Mouse (Mus musculus) hindlimb bud, embryonic 11.5 days (tissue): ENCODE results near the gene Acsf2.

Source experiments
- DNase-seq: peaks from one replicate; pipeline ENCODE4 v3.0.0-alpha.2; 2012; ENCODE audit warnings: low read depth, low spot score; ENCODE audit errors: extremely low spot score

Gene Acsf2

GRCm38 (mm10) chr11:94548888-94549690 is 52.6 kb downstream of the Acsf2 start, which contains the start of gene Rsad1:
Rsad1 (minus strand) TSS chr11:94549255.
- DNase-seq, result peak; percentile 73

DNA sequence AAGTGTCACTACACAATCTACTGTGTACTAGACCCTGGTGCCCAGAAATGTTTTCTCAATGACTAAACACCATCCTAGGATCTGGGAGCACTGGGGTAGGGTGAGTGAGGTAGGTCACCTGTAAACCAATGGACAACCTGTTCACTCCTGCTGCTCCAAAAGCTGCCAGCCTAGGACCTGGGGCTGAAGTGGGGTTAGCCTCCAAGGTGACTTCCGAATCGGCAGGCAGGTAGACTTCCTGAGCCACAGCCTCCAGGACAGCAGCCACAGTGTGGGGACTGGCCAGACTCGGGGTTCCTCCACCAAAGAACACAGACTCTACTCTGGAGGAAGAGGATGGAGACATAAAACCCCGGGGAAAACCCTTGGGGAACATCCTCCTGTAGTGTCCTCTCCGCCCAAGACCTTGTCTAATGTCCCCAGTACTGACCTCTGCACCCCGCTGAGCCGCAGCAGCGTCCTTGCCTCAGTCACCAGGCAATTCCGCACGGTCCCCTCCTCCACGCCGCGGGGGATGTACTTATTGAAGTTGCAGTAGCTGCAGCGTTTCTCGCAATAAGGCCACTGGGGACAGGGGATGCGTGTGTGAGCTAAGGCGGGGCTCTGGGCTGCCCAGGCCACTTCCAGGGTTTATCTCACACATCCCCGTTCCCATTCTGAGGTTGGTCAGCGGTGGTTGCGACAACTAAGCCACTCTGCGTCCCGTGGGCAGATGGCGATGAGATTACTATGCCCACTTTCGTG is 53.5 kb downstream of the Acsf2 start:
- DNase-seq, result no peak

GRCm38 (mm10) chr11:94547271-94547670 is 54.4 kb downstream of the Acsf2 start:
- no peak for DNase-seq

- no peak for DNase-seq
Measured at GRCm38 (mm10) chr11:94546381-94546780, 55.3 kb downstream of the Acsf2 start.

DNA sequence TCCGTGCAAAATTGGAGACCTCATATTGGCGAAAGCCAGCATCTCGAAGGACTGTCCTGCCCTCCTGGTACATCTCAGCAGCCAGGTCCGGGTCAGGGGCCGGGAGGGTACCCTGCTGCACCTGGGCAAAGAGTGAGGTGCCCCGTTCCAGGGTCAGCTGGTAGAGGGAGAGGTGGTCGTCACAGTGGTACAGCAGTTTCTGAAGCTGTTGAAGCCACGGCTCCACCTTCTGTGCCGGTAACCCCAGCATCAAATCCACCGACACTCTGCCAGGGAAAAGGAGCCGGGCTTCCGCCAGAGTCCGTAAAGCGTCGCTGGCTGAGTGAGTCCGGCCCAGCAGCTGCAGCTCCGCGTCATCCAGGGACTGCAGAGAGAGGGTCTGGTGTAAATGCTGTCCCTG is 57.2 kb downstream of the Acsf2 start:
- no peak for DNase-seq

- no peak for DNase-seq
Measured at GRCm38 (mm10) chr11:94543932-94544331, 57.7 kb downstream of the Acsf2 start.

GRCm38 (mm10) chr11:94543344-94543743 is 58.3 kb downstream of the Acsf2 start:
- no peak for DNase-seq

- DNase-seq, result no peak
Measured at GRCm38 (mm10) chr11:94542400-94542799, 59.3 kb downstream of the Acsf2 start.

DNA sequence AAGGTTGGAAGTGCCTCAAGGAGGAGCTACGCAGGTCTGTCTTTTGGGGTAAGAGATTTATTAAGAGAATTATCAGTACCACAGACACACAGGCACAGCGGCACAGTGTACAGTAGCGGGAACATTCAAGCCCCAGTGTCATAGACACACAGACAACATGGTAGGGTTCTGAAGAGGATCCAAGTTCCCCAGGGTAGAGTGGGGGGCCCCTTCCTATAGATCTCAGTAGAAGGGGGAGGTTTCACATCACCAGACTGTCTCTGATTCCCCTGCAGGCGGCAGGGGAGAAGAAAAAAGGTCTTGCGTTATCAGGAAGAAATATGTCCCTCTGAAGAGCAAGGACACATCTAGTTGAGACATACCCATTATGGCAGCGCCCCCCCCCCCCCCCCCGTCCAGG is 61.9 kb downstream of the Acsf2 start:
- no peak for DNase-seq

- no peak for DNase-seq
Measured at GRCm38 (mm10) chr11:94538733-94539292, 62.9 kb downstream of the Acsf2 start.

DNA sequence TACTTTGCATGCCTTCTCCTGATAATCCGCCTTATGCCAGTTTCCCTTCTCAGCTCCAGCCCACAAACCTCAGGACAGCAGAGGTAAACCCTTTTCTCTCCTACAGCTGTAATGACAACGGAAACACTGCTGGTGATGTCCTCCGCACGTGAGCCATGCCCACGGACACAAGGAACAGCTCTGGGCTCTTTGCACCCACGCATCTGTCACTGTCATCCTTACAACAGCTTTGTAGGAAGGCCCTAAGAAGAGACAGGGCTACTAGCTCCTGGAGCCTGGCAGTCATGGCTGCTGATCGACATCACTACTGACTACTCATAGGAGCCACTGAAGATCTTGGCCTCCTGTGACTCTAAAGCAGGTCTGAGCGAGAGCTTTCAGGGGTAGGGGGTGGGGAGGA is 68.5 kb downstream of the Acsf2 start:
- no peak for DNase-seq

- no peak for DNase-seq
Measured at GRCm38 (mm10) chr11:94528879-94529278, 72.8 kb downstream of the Acsf2 start.

GRCm38 (mm10) chr11:94526171-94526879 is 75.3 kb downstream of the Acsf2 start:
- no peak for DNase-seq

GRCm38 (mm10) chr11:94521219-94521843 is 80.3 kb downstream of the Acsf2 start, which contains the start of gene Mycbpap:
Mycbpap (minus strand) TSS chr11:94521742.
- DNase-seq, result no peak

DNA sequence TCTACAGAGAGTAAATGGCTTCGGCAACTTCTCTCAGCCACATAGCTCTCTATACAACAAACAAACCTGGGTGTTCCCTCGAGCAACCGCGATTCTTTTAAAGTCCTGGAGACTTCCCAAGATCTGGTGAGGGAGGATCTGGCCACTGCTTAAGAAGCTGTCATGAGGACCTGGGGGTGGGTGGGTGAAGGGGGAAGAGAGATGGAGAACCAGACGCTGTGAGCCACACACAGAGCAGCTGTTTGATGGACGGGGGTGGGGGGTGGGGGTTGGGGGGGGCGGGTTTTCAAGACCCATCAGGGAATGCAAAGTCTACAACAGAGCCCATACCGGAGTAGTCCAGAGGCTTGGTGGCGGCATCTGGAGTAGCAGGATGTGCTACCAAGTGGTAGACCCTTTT is 88.2 kb downstream of the Acsf2 start:
- DNase-seq, result no peak

GRCm38 (mm10) chr11:94508976-94509375 is 92.7 kb downstream of the Acsf2 start:
- DNase-seq, result no peak
